Mouse (Mus musculus) midbrain, embryonic 16.5 days (tissue): Measurements from ENCODE around the gene Pfkl. TPM values are rescaled to one million over a fixed set of nuclear protein-coding genes. Genes with fewer than 3 reads are reported as not detected.

ENCODE experiments used
- ATAC-seq: fragments of 200-750 bp; cut with Nextera tagmentation; 2 replicates; pipeline ENCODE4 v1.8.0; 2017; ENCODE audit warnings: moderate TSS enrichment
- H3K27ac ChIP-seq: fragments of 300-500 bp; sonication (generic); 2 replicates; pipeline ENCODE4 v1.5.1; 2014; ENCODE audit warnings: mild to moderate bottlenecking, low read length, mixed read lengths
- H3K27me3 ChIP-seq: fragments of 300-500 bp; sonication (generic); 2 replicates; pipeline ENCODE4 v1.6.1; 2014; ENCODE audit warnings: low read depth, low read length, mixed read lengths; ENCODE audit not compliant: control insufficient read depth, insufficient read depth
- H3K36me3 ChIP-seq: fragments of 300-500 bp; sonication (generic); 2 replicates; pipeline ENCODE4 v1.6.1; 2014; ENCODE audit warnings: mild to moderate bottlenecking, low read length, moderate library complexity, mixed read lengths; ENCODE audit not compliant: control insufficient read depth, insufficient read depth
- H3K4me1 ChIP-seq: fragments of 300-500 bp; sonication (generic); 2 replicates; pipeline ENCODE4 v1.6.1; 2014; ENCODE audit warnings: mild to moderate bottlenecking, low read length, mixed read lengths; ENCODE audit not compliant: control insufficient read depth, insufficient read depth
- H3K4me2 ChIP-seq: fragments of 300-500 bp; sonication (generic); 2 replicates; pipeline ENCODE4 v1.6.1; 2014; ENCODE audit warnings: mild to moderate bottlenecking, low read length, mixed read lengths
- H3K4me3 ChIP-seq: fragments of 300-500 bp; sonication (generic); 2 replicates; pipeline ENCODE4 v1.5.1; 2014; ENCODE audit warnings: low read depth, mild to moderate bottlenecking, low read length, moderate library complexity, mixed read lengths
- H3K9ac ChIP-seq: fragments of 300-500 bp; sonication (generic); 2 replicates; pipeline ENCODE4 v1.6.1; 2014; ENCODE audit warnings: low read depth, low read length, mixed read lengths
- H3K9me3 ChIP-seq: fragments of 300-500 bp; sonication (generic); replicated peaks from 2 replicates; pipeline ENCODE4 v1.6.1; 2014; ENCODE audit warnings: mild to moderate bottlenecking, low read length, mixed read lengths; ENCODE audit not compliant: control insufficient read depth, poor library complexity, severe bottlenecking
- WGBS: fragments of 180-500 bp; shearing (Covaris S2); extraction: QIAGEN DNeasy Blood & Tissue Kit; methylation state at CpG from one replicate; pipeline ENCODE4 v1.1.7; 2014; 5-methylcytosine and 5-hydroxymethylcytosine counted together
- polyA plus RNA-seq: library from polyadenylated mRNA; unstranded; fragments of >200 nt; fragmentation: Nextera tagmentation; extraction: Ambion mirVana; gene quantifications from 2 replicates; pipeline ENCODE4 v1.2.1, GENCODE M21; 2015

The Pfkl gene
- polyA plus RNA-seq, 1 experiment from 2014 or later = 133 TPM

DNA sequence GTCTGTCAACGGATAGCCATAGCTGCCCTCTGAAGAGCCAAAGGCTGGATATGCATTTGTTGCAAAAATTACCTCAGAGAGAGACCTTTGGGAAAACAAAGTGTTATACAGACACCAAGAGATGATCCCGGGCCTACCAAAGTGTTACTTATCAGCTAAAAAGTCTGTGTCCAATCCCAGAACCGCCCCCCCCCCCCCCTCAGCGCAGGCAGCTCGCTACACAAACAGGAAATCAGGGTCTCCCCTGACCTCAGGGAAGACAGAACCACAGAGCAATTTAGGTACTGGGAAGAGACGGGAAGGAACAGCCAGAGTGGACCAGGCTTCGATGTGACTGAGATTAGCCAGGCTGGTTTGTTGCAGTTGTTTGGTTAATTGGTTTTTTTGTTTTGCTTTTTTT is 2.7 kb downstream of the Pfkl start:
- Histone ChIP-seq H3K4me2 (peak overlapping the region; percentile 0; the same call in 1 of the 2 replicates), H3K4me3 (no peak overlapping the region), H3K27ac (no peak overlapping the region), H3K36me3 (peaks cover 6% of the 10 kb centered on the region; the same call in 1 of the 2 replicates), H3K9ac (no peak overlapping the region), H3K9me3 (no peaks in the 10 kb centered on the region), H3K27me3 (no peaks in the 10 kb centered on the region), H3K4me1 (peaks cover 21% of the 10 kb centered on the region)
- ATAC-seq = no peak
- 66% methylated on average over 7 of the region's 7 CpGs for WGBS

DNA sequence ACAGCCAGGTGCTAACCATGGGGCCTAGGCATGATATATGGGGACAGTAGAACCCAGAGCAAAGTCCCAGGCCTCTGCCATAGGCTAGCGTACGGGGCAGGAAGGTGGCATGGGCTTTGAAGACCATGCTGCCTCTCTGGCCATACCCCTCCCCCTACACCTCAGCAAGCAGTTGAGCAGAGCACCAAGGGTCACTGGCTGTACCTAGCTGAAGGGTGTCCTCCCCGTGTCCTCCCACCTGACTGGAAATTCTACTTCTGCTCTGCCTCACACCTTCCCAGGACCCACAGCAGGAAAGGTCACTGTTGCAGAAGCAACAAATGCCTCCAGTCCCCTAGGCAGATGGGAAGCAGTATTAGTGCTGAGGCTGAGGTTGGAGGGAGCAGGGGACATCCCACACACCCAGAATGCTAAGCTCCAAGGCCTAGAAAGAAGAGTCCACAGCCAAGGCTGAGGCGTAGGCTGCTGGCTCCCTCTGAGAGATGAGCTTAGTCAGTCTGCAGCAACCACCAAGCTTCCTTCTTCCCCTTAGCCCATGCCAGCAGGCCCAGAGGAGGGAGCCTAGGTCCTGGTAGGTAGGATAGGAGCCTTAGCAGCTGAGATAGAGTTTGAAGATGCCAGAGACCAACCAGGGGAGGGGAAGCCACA is 4.0 kb downstream of the Pfkl start:
- Histone ChIP-seq H3K27ac (no peak overlapping the region), H3K27me3 (no peaks in the 10 kb centered on the region), H3K4me2 (no peak overlapping the region), H3K36me3 (peaks cover 16% of the 10 kb centered on the region), H3K4me1 (peaks cover 21% of the 10 kb centered on the region), H3K4me3 (no peak overlapping the region), H3K9ac (no peak overlapping the region), H3K9me3 (no peaks in the 10 kb centered on the region)
- 94% methylated on average over 4 of the region's 4 CpGs for WGBS
- ATAC-seq = no peak

DNA sequence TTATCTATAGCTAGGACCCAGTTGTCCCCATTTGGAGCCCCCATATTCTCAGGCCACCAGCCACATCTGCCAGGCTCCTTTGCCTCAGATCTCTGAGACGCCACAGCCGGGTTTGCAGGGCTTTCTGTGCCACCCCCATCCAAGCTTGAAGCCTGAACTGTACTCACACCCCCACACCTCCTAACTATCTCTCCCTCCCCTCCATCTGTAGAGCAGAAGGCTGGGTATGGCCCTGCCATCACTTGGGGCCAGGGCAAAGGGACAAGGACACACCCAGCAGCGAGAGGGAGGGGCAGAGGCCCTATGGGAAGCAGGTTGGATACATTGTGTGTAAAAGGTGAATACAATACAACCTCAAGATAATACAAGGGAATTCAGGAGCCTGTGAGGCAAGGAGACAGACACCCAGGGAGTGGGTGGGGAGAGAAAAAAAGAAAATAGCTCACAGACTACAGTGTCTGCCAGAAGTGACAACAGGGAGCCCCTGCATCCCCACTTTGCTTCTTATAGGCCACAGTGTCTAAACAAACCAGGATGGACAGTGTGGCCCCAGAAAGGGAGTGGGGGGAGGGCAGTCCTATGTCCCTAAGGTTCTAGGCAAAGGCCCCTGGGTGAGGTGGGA is 5.3 kb downstream of the Pfkl start:
- Histone ChIP-seq H3K9me3 (no peaks in the 10 kb centered on the region), H3K4me2 (no peak overlapping the region), H3K4me3 (no peak overlapping the region), H3K4me1 (peaks cover 21% of the 10 kb centered on the region), H3K27ac (no peak overlapping the region), H3K27me3 (no peaks in the 10 kb centered on the region), H3K9ac (no peak overlapping the region), H3K36me3 (peaks cover 29% of the 10 kb centered on the region)
- ATAC-seq = no peak
- 88% methylated on average over 3 of the region's 3 CpGs for WGBS

GRCm38 (mm10) chr10:78002316-78002715 is 7.6 kb downstream of the Pfkl start:
- WGBS = 92% methylated on average over 2 of the region's 2 CpGs
- Histone ChIP-seq H3K36me3 (peaks cover 32% of the 10 kb centered on the region), H3K9me3 (no peaks in the 10 kb centered on the region), H3K27ac (no peak overlapping the region), H3K4me1 (peaks cover 6% of the 10 kb centered on the region), H3K9ac (no peak overlapping the region), H3K27me3 (no peaks in the 10 kb centered on the region), H3K4me3 (no peak overlapping the region), H3K4me2 (no peak overlapping the region)
- ATAC-seq = no peak

DNA sequence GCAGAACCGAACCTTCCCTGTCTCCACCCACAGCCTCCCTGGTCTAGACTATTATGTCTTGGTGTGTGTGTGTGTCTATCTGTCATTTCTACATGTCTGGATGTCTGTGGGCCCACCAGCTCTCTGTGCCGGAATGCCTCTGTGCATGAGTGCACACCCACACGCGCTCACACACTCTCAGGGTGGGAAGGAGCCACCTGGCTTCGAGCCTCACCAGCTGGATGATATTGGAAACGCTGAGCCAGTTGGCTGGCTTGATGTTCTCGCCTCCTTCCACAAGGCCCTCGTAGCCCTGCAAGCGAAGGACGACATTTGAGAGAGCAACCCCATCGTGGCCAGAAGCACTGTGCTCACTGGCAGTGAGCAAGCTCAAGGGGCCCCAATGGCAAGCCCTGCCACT is 8.1 kb downstream of the Pfkl start:
- 94% methylated on average over 11 of the region's 11 CpGs for WGBS
- Histone ChIP-seq H3K27me3 (no peaks in the 10 kb centered on the region), H3K4me1 (peaks cover under 1% of the 10 kb centered on the region), H3K27ac (no peak overlapping the region), H3K9ac (no peak overlapping the region), H3K4me3 (no peak overlapping the region), H3K9me3 (no peaks in the 10 kb centered on the region), H3K4me2 (no peak overlapping the region), H3K36me3 (peaks cover 32% of the 10 kb centered on the region)
- ATAC-seq = no peak

- Histone ChIP-seq H3K4me2 (no peak overlapping the region), H3K9ac (no peak overlapping the region), H3K27ac (no peak overlapping the region), H3K36me3 (peaks cover 43% of the 10 kb centered on the region), H3K4me3 (no peak overlapping the region), H3K4me1 (no peaks in the 10 kb centered on the region), H3K27me3 (no peaks in the 10 kb centered on the region), H3K9me3 (no peaks in the 10 kb centered on the region)
- ATAC-seq = no peak
- WGBS = 91% methylated on average over 5 of the region's 5 CpGs
Observed at GRCm38 (mm10) chr10:78000200-78000599, 9.7 kb downstream of the Pfkl start.

DNA sequence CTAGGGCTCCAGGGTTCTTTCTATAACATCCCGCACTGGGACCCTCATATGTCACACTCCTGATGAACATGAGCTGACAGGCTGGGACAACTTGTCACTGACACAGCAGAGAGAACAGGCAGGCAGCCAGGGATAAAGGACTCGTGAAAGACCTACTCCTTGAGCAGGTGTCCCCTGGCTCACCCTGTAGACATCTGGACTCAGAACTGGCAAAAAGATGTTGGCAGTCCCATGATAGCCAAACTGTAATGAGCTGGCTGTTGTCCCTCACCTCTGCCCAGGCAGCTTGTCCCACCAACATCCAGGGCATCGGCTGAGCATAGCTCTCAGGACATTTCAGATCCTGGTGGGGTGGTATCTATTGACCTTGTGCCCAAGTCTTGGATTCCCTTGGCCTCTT is 14.2 kb downstream of the Pfkl start:
- H3K4me2 ChIP-seq = no peak overlapping the region
- no peak overlapping the region for H3K4me3 ChIP-seq
- no peaks in the 10 kb centered on the region for H3K4me1 ChIP-seq
- 91% methylated on average over 3 of the region's 3 CpGs for WGBS
- no peaks in the 10 kb centered on the region for H3K27me3 ChIP-seq
- no peaks in the 10 kb centered on the region for H3K9me3 ChIP-seq
- H3K9ac ChIP-seq = no peak overlapping the region
- peaks cover 39% of the 10 kb centered on the region for H3K36me3 ChIP-seq
- no peak for ATAC-seq
- H3K27ac ChIP-seq = no peak overlapping the region

DNA sequence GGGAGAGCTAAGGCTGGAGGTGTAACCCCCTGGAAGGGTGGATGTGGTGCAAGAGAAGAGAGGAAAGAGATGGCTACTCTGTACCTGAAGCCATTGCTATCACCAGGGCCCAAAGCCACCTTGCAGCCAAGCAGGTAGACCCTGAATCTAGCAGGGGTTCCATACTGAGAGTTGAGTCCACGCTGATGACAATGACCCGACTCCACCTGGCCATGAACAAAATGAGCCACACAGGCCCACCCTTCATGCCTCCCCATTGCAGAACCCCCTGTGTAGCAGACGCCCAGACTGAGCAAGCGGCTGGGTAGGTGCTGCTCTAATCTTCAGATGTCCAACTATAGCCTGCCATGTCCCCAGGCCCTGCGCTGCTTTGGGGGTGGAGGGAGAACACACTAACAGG is 24.1 kb downstream of the Pfkl start:
- ATAC-seq = no peak
- H3K4me1 ChIP-seq = no peaks in the 10 kb centered on the region
- no peak overlapping the region for H3K9ac ChIP-seq
- H3K4me3 ChIP-seq = no peak overlapping the region
- 79% methylated on average over 5 of the region's 5 CpGs for WGBS
- no peak overlapping the region for H3K27ac ChIP-seq
- H3K36me3 ChIP-seq = peaks cover 25% of the 10 kb centered on the region
- H3K9me3 ChIP-seq = no peaks in the 10 kb centered on the region
- H3K27me3 ChIP-seq = no peaks in the 10 kb centered on the region
- H3K4me2 ChIP-seq = no peak overlapping the region

GRCm38 (mm10) chr10:77984660-77985059 is 25.2 kb downstream of the Pfkl start:
- Histone ChIP-seq H3K36me3 (peaks cover 27% of the 10 kb centered on the region), H3K27ac (no peak overlapping the region), H3K9me3 (no peaks in the 10 kb centered on the region), H3K27me3 (no peaks in the 10 kb centered on the region), H3K4me3 (no peak overlapping the region), H3K4me2 (no peak overlapping the region), H3K9ac (no peak overlapping the region; the same call in 1 of the 2 replicates), H3K4me1 (no peaks in the 10 kb centered on the region)
- 0% methylated on average over 4 of the region's 4 CpGs for WGBS
- ATAC-seq = peak; percentile 63; the same call in 1 of the 2 replicates
